Mouse (Mus musculus) neural tube, embryonic 12.5 days (tissue): ENCODE data around the gene Serpinf1. TPM values are rescaled to one million over a fixed set of nuclear protein-coding genes. Genes with fewer than 3 reads are reported as not detected.
A peak's percentile ranks its signal among the peaks of the same experiment; 100 is the strongest.

Experiments used
- ATAC-seq: fragments of 200-750 bp; cut with Nextera tagmentation; 2 replicates; pipeline ENCODE4 v1.8.0; 2017; ENCODE audit warnings: low read depth, mild to moderate bottlenecking, moderate TSS enrichment, moderate library complexity; ENCODE audit not compliant: low FRiP score
- H3K27ac ChIP-seq: fragments of 300-500 bp; sonication (generic); 2 replicates; pipeline ENCODE4 v1.5.1; 2016
- H3K27me3 ChIP-seq: fragments of 300-500 bp; sonication (generic); replicated peaks from 2 replicates; pipeline ENCODE4 v1.6.1; 2016; ENCODE audit warnings: mild to moderate bottlenecking
- H3K36me3 ChIP-seq: fragments of 300-500 bp; sonication (generic); 2 replicates; pipeline ENCODE4 v1.6.1; 2016; ENCODE audit warnings: mild to moderate bottlenecking
- H3K4me1 ChIP-seq: fragments of 300-500 bp; sonication (generic); 2 replicates; pipeline ENCODE4 v1.6.1; 2016
- H3K4me2 ChIP-seq: fragments of 300-500 bp; sonication (generic); replicated peaks from 2 replicates; pipeline ENCODE4 v1.6.1; 2016; ENCODE audit warnings: mild to moderate bottlenecking
- H3K4me3 ChIP-seq: fragments of 300-500 bp; sonication (generic); 2 replicates; pipeline ENCODE4 v1.5.1; 2016
- H3K9ac ChIP-seq: fragments of 300-500 bp; sonication (generic); 2 replicates; pipeline ENCODE4 v1.6.1; 2016; ENCODE audit warnings: mild to moderate bottlenecking
- H3K9me3 ChIP-seq: fragments of 300-500 bp; sonication (generic); 2 replicates; pipeline ENCODE4 v1.6.1; 2016; ENCODE audit warnings: mild to moderate bottlenecking
- WGBS: fragments of 180-500 bp; shearing (Covaris S2); methylation state at CpG from one replicate; pipeline ENCODE4 v1.1.7; 2016; 5-methylcytosine and 5-hydroxymethylcytosine counted together
- polyA plus RNA-seq: library from polyadenylated mRNA; unstranded; fragments of >200 nt; fragmentation: Nextera tagmentation; extraction: Ambion mirVana; gene quantifications from 2 replicates; pipeline ENCODE4 v1.2.1, GENCODE M21; 2016

Gene Serpinf1
- polyA plus RNA-seq, 1 experiment from 2014 or later: 73.2 TPM

DNA sequence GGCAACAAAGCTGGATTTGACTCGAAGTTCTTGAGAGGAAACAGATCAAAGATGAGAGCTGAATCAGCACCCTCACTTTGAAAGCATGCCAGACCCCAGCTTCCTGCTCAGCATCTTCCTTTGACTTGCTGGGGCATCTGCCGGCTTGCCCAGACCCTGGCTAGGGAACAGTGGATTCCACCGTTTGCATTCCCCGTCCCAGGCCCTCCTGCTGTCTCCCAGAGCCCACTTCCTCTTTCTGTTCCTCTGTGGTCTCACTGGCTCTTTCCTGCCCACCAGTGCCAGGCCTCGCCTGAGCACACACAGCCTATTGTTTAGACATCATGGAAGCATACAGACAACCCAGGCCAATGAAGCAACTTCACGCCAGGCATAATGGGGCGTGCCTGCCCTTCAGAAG lies 7.4 kb downstream of the Serpinf1 start:
- H3K4me2 ChIP-seq: no peak overlapping the region
- no peak overlapping the region for H3K27ac ChIP-seq
- H3K4me3 ChIP-seq: no peak overlapping the region
- no peaks in the 10 kb centered on the region for H3K36me3 ChIP-seq
- H3K4me1 ChIP-seq: peaks cover 5% of the 10 kb centered on the region; the same call in 1 of the 2 replicates
- H3K27me3 ChIP-seq: no peaks in the 10 kb centered on the region
- no peaks in the 10 kb centered on the region for H3K9me3 ChIP-seq
- no peak overlapping the region for H3K9ac ChIP-seq
- no peak for ATAC-seq
- WGBS: 47% methylated on average over 7 of the region's 7 CpGs

DNA sequence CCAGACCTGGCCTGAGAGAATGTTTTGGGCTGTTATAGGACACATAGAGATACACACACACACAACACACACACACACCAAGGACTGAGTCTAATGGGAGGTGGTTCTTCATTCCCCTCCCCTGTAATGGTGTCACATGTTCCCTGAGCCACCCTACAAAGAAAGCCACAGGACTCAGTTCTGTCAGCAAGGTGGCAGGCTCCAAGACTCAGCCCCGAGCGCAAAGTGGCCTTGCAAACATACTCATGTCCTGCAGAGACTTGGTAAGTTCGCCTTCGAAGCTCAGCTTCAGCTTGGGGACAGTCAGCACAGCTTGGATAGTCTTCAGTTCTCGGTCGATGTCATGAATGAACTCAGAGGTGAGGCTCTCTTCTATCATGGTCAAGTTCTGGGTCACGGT lies 11.9 kb downstream of the Serpinf1 start:
- no peak for ATAC-seq
- no peak overlapping the region for H3K4me2 ChIP-seq

DNA sequence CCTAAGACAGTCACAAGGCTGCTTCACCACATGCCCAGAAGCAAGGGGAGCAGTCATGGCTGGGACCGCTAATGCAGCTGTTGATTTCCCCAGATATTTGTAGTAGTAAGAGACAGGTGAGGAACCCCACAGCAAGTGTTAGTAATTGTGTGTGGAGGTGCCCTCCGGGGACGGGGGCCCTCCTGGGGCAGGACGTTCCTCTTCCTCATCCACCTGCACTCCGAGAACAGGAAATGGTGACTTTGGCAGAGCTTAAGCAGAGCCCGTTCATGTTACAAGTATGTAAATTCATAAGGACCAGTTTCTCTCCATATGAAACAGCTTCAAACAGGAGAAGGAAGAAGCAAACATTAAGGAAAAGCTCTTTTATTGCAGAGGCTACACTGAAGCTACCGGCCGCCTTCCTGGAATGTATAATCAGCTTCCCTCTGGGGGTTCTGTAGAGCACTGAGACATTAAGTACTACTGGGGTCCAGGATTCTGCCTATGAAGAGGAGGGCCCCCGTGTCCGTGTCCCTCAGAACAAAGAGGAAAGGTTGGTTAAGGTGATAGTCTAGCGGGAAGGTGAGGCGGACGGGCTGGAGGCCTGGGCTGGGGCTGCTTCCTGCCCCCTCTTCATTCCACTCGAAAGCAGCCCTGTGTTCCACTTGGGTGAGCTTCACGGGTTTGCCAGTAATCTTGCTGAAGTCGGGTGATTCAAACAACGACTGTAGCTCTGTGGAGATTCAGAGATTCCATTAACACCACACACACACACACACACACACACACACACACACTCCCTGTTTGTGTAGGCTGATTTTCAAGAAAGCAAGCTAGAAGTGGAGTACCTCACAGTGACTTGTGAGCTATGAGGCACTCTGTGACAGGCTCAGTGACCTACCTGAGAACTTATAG lies 12.6 kb downstream of the Serpinf1 start:
- 79% methylated on average over 17 of the region's 17 CpGs for WGBS
- no peaks in the 10 kb centered on the region for H3K27me3 ChIP-seq
- H3K4me1 ChIP-seq: 0 out of 2 replicates have a peak, but pooled peaks cover 2% of the 10 kb centered on the region
- no peak overlapping the region for H3K27ac ChIP-seq
- H3K4me3 ChIP-seq: no peak overlapping the region
- H3K9ac ChIP-seq: no peak overlapping the region
- no peaks in the 10 kb centered on the region for H3K9me3 ChIP-seq
- H3K4me2 ChIP-seq: no peak overlapping the region
- ATAC-seq: no peak
- no peaks in the 10 kb centered on the region for H3K36me3 ChIP-seq

More for the DNA sequence above, 11.9 kb downstream of the Serpinf1 start:
- Histone ChIP-seq H3K27me3 (no peaks in the 10 kb centered on the region), H3K36me3 (no peaks in the 10 kb centered on the region), H3K4me3 (no peak overlapping the region), H3K4me1 (peaks cover 5% of the 10 kb centered on the region; the same call in 1 of the 2 replicates), H3K27ac (no peak overlapping the region), H3K9me3 (no peaks in the 10 kb centered on the region), H3K9ac (no peak overlapping the region)
- 92% methylated on average over 7 of the region's 7 CpGs for WGBS

DNA sequence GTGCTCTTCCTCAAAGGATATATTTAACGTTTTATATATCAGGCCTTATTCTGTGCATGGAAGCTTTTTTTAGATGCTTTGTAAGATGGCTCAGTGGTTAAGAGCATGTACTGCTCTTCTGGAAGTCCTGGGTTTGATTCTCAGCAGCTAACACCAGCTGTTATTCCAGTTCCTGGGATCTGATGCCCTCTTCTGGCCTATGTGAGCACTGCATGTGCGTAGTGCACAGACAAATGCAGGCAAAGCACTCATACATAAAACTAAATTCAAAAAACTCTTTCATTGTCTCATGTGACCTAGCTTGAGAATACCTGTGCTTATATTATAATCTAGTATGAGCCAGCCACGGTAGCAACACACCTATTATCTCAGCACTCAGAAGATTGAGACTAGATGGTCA lies 15.6 kb downstream of the Serpinf1 start:
- Histone ChIP-seq H3K27ac (no peak overlapping the region), H3K4me2 (no peak overlapping the region), H3K4me3 (no peak overlapping the region), H3K4me1 (no peaks in the 10 kb centered on the region), H3K36me3 (no peaks in the 10 kb centered on the region), H3K9me3 (no peaks in the 10 kb centered on the region), H3K9ac (no peak overlapping the region), H3K27me3 (no peaks in the 10 kb centered on the region)
- WGBS: 43% methylated on average over 3 of the region's 3 CpGs
- no peak for ATAC-seq

DNA sequence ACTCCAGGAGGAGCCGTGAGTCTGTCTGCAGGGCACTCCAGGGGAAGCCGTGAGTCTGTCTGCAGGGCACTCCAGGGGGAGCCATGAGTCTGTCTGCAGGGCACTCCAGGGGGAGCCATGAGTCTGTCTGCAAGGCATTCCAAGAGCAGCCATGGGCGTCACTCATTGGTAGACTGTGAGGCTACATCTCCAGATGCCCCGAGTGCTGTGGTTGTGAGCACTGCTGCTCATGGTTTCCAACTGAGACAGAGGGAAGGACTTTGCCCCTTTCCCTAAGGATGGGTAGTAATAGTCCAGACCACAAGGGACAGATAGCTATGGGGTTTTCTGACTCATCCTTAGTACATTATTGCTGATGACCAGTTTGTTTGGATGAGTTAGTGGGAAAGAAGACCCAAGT lies 16.4 kb downstream of the Serpinf1 start:
- 65% methylated on average over 4 of the region's 4 CpGs for WGBS
- ATAC-seq: no peak
- no peak overlapping the region for H3K27ac ChIP-seq

DNA sequence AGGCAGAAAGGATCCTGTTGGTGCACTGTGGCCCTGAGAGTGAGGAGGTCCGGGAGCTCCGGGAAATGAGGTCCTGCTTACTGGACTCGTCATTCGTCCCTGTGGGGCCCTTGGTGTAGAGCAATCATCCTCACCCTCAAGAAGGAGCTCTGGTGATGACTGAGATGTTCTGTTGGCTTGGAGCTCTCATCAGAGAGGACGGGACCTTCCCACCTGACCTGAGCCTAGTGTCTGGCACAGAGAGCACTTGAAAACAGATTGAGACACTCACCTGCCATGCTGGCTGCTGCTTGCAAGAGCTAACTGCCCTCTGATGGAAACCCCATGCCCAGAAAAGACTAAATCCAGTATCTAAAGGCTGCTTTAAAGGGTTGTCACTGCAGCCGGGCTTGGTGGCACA lies 17.7 kb downstream of the Serpinf1 start:
- Histone ChIP-seq H3K9ac (no peak overlapping the region), H3K9me3 (no peaks in the 10 kb centered on the region), H3K27ac (no peak overlapping the region), H3K4me1 (no peaks in the 10 kb centered on the region), H3K4me3 (no peak overlapping the region), H3K36me3 (no peaks in the 10 kb centered on the region), H3K4me2 (no peak overlapping the region), H3K27me3 (no peaks in the 10 kb centered on the region)
- ATAC-seq: no peak
- WGBS: 92% methylated on average over 6 of the region's 6 CpGs

More for the DNA sequence above, 16.4 kb downstream of the Serpinf1 start:
- no peak overlapping the region for H3K9ac ChIP-seq
- H3K4me2 ChIP-seq: no peak overlapping the region
- H3K36me3 ChIP-seq: no peaks in the 10 kb centered on the region
- H3K4me3 ChIP-seq: no peak overlapping the region
- no peaks in the 10 kb centered on the region for H3K4me1 ChIP-seq
- no peaks in the 10 kb centered on the region for H3K9me3 ChIP-seq
- H3K27me3 ChIP-seq: no peaks in the 10 kb centered on the region

DNA sequence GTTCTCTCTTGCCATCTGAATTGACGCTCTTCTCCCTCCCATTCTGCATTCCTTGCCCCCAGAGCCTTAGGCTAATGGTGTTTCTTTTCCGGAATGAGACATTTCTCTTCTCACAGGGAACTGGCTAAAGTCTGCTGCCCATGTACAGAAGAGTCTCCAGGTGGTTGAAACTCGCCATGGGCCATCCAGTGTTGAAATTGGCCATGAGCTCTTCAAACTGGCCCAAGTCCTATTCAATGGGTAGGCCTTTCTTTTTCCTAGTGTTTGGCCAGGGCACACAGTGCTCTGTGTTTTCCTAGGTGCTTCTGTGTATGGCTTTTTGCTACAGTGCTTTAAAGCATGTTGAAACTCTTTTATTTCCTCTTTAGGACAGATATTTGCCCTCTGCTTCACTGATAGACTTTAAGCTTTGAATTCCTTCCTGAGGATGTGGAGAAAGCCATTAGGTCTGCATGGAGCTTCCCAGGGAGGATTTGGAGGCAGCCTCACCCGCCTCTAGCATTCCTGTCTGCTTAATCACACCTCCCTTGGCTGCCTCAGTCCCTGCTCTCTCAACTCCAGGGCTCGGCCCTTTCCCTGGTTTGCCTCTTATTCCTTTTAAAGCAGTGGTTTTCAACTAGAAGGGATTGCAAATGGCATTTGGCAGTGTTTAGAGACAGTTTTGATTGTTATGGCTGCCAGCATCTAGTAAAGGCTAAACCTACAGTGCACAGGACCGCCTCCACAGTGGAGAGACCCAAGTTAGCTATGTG lies 19.0 kb downstream of the Serpinf1 start:
- no peaks in the 10 kb centered on the region for H3K36me3 ChIP-seq
- H3K4me3 ChIP-seq: no peak overlapping the region
- no peaks in the 10 kb centered on the region for H3K4me1 ChIP-seq
- no peak overlapping the region for H3K27ac ChIP-seq
- H3K9me3 ChIP-seq: no peaks in the 10 kb centered on the region
- H3K27me3 ChIP-seq: no peaks in the 10 kb centered on the region
- ATAC-seq: no peak
- no peak overlapping the region for H3K4me2 ChIP-seq
- H3K9ac ChIP-seq: no peak overlapping the region
- WGBS: 79% methylated on average over 6 of the region's 6 CpGs

DNA sequence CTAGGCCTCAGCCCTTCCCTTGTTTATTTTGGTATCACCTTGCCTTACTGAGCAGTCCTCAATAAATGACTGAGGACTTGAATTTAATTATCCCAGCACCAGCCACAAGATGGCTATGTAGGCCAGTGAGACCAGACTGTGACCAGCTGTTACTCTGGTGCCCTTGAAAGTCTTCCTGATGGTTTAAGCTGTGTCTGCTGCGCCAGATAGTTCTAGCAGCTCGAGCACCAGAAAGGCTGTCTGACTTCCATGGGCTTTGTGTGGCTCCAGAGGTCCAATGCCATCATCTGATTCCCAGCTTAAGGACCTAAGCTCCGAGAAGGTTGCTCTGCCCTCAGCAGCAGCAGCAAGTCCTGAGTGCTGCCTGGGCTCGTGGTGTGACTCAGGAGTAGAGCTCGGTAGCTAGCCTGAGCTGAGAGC lies 20.2 kb downstream of the Serpinf1 start:
- Histone ChIP-seq H3K4me2 (no peak overlapping the region), H3K36me3 (no peaks in the 10 kb centered on the region), H3K27me3 (no peaks in the 10 kb centered on the region), H3K9ac (no peak overlapping the region), H3K27ac (no peak overlapping the region), H3K4me3 (no peak overlapping the region), H3K4me1 (no peaks in the 10 kb centered on the region), H3K9me3 (no peaks in the 10 kb centered on the region)
- ATAC-seq: 0 out of 2 replicates have a peak, but pooled peaks have one; percentile 56
- 75% methylated on average over 5 of the region's 5 CpGs for WGBS

DNA sequence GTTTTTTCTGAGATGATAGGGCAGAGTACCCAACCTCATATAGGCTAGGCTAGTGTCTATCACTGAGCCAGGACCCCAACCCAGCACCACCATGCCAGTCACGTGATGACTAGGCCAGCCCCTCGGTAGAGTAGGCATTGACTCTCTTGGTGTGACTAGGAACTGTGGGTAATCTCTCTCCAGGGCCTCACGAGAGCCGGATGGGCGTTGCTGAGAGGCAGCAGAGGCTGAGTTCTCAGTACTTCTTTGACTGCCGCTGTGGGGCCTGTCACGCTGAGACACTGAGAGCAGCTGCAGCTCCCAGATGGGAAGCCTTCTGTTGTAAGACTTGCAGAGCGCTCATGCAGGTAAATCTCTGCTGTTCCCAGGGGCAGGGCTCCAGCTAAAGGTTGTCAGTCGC lies 22.4 kb downstream of the Serpinf1 start:
- H3K27ac ChIP-seq: no peak overlapping the region
- no peaks in the 10 kb centered on the region for H3K9me3 ChIP-seq
- no peak for ATAC-seq
- H3K36me3 ChIP-seq: no peaks in the 10 kb centered on the region
- H3K4me2 ChIP-seq: no peak overlapping the region
- H3K9ac ChIP-seq: no peak overlapping the region
- H3K27me3 ChIP-seq: no peaks in the 10 kb centered on the region
- H3K4me3 ChIP-seq: no peak overlapping the region
- H3K4me1 ChIP-seq: no peaks in the 10 kb centered on the region
- 75% methylated on average over 9 of the region's 9 CpGs for WGBS

DNA sequence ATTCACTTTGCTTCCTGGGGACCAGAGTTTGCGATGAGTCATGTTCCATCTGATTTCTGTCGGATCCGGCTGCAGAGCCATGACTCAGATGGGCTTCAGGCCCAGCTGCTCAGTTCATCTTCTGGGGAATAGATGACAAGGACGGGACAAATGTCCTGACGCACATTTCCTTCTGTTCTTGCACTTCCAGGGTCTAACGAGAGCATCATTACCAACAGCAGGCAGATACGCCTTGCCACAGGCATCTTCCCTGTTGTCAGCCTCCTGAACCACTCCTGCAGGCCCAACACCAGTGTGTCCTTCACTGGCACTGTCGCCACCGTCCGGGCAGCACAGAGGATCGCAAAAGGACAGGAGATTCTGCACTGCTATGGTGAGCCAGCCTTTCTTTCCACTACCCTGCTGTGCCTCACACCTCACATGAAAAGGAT lies 23.1 kb downstream of the Serpinf1 start:
- H3K9ac ChIP-seq: no peak overlapping the region
- no peak for ATAC-seq
- H3K27me3 ChIP-seq: no peaks in the 10 kb centered on the region
- H3K4me2 ChIP-seq: no peak overlapping the region
- no peak overlapping the region for H3K4me3 ChIP-seq
- H3K9me3 ChIP-seq: no peaks in the 10 kb centered on the region
- H3K36me3 ChIP-seq: no peaks in the 10 kb centered on the region
- H3K4me1 ChIP-seq: no peaks in the 10 kb centered on the region
- 85% methylated on average over 11 of the region's 11 CpGs for WGBS
- H3K27ac ChIP-seq: no peak overlapping the region

DNA sequence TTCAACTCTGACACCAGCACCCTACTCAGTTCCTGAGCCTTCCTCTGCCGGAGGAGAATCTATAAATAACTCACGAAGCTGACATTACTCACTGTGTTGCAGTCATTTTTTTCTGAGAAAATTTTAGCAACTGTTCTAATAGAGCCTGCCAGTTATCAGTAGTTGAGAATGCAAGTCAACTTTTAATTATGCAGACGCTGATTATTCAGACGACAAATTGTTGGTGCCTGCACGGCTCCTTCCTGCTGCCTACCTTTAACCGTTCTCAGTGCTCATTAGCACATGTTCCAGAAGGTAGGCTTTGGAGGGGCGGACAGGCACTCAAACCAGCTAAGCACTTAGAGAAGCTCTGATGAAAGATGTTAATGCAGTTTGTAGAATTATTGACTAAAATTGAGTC lies 25.0 kb downstream of the Serpinf1 start:
- no peak overlapping the region for H3K9ac ChIP-seq
- no peak overlapping the region for H3K4me2 ChIP-seq
- H3K27ac ChIP-seq: no peak overlapping the region
- WGBS: 86% methylated on average over 7 of the region's 7 CpGs
- H3K36me3 ChIP-seq: no peaks in the 10 kb centered on the region
- H3K4me3 ChIP-seq: no peak overlapping the region
- H3K9me3 ChIP-seq: no peaks in the 10 kb centered on the region
- ATAC-seq: no peak
- H3K4me1 ChIP-seq: no peaks in the 10 kb centered on the region
- no peaks in the 10 kb centered on the region for H3K27me3 ChIP-seq

DNA sequence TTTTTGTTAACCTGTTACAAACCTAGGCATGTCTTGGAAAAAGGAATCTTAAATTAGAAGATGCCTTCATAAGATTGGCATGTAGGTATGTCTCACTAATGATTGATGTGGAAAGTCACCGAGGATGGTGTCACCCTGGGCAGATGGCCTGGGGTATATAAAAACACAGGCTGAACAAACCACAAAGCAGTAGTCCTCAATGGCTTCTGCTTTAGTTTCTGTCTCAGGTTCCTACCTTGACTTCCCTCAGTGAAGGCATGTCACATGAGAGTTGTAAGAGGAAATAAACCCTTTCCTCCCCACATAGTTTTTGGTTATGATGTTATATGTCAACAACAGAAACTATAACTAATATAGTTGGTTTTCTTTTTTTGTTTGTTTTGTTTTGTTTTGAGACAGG lies 26.9 kb downstream of the Serpinf1 start:
- ATAC-seq: no peak
- H3K27ac ChIP-seq: no peak overlapping the region
- 73% methylated on average over 1 of the region's 1 CpGs for WGBS
- H3K27me3 ChIP-seq: no peaks in the 10 kb centered on the region
- no peaks in the 10 kb centered on the region for H3K4me1 ChIP-seq
- no peak overlapping the region for H3K4me3 ChIP-seq
- H3K9me3 ChIP-seq: no peaks in the 10 kb centered on the region
- no peak overlapping the region for H3K9ac ChIP-seq
- H3K36me3 ChIP-seq: peaks cover under 1% of the 10 kb centered on the region; the same call in 1 of the 2 replicates
- H3K4me2 ChIP-seq: no peak overlapping the region
